Mouse (Mus musculus) heart, postnatal 0 days (tissue): ENCODE results near the gene Accs.

Experiments
- CTCF ChIP-seq: IDR thresholded peaks from 2 replicates; pipeline ENCODE4 v1.5.1; 2016; ENCODE audit warnings: antibody characterized with exemption, control low read depth, low read depth
- EP300 ChIP-seq: IDR thresholded peaks from 2 replicates; pipeline ENCODE4 v1.6.1; 2016; ENCODE audit warnings: antibody characterized with exemption, low read depth

DNA sequence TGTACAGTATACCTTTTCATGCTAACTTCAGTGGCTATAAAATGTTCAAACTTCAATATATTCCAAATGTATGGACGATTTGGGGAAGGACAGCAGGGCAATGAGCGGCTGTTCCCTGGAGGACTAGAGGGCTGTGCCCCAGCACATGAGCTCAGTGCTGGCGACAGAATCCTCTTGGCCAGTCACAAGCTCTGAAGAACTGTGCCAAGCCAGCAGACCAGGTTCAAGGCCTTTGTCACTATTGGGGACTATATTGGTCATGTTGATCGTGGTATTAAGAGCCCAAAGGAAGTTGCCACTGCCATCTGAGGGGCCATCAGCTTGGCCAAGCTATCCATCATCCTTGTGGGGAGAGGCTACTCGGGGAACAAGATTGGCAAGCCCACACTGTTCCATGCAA, 55.4 kb downstream of the Accs start:
- TF ChIP-seq CTCF (no peak), EP300 (no peak)
